Mouse (Mus musculus) lung, postnatal 0 days (tissue): ENCODE measurements around the gene Scn5a.

Experiments used
- CTCF ChIP-seq: IDR thresholded peaks from 2 replicates; pipeline ENCODE4 v1.5.1; 2016; ENCODE audit warnings: antibody characterized with exemption, mild to moderate bottlenecking
- EP300 ChIP-seq: IDR thresholded peaks from 2 replicates; pipeline ENCODE4 v1.6.1; 2016; ENCODE audit warnings: antibody characterized with exemption, mild to moderate bottlenecking, control low read depth

GRCm38 (mm10) chr9:119524511-119524910 lies 54.3 kb downstream of the Scn5a start:
- TF ChIP-seq CTCF (no peak), EP300 (no peak)
